Mouse (Mus musculus) brain, embryonic 18.5 days (tissue): ENCODE data around the gene Ovol1.

Experiments used
- DNase-seq: peaks from one replicate; pipeline ENCODE4 v3.0.0-alpha.2; 2012; ENCODE audit warnings: low read depth, low spot score

Gene Ovol1

DNA sequence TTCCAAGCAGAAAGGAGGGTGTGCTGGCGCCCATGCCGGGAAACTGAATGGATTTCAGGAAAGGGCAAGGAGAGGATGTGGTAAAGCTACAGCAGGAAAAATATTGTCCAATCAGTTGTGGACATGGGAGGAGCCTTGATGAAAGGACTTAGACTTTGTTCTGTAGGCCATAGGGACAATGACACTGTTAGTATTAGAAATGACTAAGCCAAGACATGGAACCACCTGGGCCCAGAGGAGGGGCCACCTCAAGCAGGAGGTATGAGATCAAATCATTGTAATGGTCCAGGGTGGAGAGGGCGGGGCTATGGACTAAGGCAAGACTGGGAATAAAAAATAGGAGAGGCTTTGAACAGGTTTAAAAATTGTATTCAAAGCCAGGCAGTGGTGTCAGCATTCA is 41.7 kb downstream of the Ovol1 start:
- DNase-seq: no peak

DNA sequence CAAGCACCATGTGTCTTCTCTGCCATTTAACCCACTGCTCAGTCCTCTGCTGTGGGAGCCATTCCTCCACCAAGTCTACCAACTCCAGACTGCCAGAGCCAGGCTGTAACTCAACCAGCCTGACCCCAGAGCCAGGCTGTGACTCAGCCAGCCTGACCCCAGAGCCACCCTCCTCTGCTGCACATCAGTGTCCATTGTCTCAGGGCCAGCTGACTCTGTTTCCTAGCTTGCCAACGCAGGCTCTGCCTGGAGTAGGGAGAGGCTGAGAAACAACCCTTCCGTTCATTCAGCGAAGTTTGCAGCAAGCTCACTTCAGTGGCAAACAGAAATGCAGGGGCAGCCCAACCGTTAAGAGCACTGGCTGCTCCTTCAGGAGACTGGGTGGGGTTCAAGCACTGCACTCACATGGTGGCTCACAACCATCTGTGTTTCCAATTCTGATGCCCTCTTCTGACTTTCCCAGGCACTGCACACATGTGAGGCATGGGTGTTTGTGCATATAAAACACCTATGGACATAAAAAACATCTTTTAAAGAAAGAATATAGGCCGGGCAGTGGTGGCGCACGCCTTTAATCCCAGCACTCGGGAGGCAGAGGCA is 43.4 kb downstream of the Ovol1 start:
- DNase-seq: no peak

DNA sequence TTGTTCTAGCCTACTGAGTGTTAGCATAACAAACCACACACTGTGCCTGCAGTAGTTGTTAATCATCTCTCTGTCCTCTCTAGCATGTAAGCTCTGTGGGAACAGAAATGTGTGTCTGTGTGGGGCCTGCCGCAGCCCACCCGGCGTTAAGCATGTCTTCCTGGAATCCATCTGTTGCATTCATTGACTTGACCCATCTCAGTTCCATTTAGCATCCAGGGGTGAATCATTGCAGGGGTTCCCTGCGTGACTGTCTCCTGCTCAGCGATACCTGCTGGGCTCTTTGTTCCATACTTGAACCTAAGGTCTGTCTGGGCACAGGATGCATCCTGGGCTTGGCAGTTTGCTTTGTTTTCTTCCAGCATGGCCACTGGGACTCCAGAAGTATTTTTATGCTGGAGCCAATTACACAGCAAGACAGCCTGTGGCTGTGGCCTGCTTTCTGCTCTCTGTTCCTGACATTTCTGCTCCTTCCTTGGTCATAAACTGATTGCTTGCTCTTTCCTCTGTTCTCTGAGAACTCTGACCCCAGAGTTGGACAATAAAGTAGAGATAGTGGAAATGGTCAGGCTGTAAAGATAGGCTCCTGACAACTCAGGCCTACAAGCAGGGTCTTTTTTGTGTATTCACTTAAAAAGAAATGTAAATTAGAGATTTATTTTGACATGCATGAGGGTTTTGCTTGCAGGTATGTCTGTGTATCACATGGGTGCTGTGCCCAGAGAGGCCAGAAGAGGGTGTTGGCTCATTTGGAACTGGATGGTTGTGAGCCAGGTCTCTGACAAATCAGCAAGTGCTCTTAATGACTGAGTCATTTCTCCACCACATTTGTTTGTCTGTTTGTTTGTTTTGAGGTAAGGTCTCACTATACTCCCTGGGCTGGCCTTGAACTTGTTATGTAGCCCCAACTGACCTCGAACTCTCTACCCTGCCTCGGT is 44.3 kb downstream of the Ovol1 start:
- DNase-seq: no peak

DNA sequence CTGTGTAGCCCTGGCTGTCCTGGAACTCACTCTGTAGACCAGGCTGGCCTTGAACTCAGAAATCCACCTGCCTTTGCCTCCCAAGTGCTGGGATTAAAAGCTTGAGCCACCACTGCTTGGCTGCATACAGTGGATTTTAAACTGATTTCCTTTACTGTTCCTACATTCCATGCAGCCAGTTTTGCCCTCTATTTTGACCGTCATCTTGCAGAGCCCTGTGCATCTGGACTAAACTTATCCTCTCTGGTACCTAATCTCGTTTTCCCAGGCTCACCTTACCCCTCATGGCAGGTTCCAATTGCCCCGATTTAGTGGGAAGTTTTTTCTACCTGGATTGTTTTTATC is 47.5 kb downstream of the Ovol1 start:
- no peak for DNase-seq

DNA sequence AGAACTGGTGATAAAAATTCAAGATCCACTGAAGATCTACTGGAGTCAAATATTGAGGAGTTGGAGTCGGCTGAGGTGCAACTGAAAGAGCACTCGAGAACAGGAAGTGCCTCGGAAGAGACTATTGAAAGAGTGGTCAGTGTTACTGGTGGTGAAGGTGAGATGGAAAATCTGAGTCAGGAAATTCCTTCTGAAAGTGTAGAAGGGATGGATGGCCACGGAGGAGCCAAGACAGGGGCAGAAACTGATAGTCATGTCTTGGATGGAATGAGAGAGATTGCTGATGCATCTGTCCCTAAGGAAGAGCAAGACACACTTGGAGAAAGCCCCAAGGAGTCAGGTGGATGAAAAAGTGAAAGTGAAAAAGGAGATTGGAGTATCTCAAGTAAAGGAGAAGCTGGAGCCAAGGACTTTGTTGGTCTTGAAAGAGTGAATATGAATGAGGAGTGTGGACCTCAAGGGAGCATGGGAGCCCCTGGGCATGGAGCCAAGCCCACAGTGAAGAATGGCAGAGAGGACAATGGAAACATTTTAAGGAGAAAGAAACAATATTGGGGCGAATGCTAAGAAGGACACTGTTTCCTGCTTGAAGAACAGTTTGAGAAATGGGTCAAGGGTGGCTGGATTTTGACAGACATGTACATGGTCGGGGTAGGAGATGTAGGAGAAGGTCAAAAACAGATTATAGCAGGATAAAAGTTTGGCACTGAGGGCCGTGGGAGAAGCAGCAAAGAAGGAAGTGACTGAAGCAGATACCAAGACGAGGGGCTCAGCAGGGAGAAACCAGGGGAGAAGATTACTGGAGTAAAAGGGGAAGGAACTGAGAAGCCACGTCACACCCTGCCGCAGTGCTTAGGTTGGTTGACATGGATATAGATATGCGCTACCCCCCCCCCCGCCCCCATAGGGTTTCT is 48.1 kb downstream of the Ovol1 start:
- DNase-seq: no peak

DNA sequence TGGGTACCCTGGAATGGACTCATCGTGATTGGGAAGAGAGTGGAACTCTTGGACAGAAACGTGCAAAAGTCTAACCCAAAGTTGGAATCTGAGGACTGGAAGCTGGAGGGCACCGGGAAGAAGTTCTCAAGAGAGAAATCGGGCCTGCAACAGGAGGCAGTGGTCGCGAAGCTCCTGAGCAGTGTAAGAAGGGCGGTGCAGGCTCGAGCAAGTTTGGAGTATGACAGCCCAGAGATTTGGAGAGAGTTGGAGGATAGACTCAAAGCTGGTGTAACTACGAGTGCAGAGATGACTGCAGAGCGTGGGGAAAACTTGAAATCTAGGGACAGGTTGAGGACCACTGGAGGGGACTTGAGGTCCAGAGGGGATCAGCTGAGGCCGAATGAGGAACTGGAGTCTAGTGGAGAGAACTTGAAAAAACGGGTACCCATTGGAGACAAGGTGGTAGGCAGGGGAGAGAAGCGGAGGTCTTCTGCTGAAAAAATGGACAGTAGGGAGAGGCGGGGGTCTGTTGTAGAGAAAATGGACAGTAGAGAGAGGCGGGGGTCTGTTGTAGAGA is 49.3 kb downstream of the Ovol1 start:
- no peak for DNase-seq

DNA sequence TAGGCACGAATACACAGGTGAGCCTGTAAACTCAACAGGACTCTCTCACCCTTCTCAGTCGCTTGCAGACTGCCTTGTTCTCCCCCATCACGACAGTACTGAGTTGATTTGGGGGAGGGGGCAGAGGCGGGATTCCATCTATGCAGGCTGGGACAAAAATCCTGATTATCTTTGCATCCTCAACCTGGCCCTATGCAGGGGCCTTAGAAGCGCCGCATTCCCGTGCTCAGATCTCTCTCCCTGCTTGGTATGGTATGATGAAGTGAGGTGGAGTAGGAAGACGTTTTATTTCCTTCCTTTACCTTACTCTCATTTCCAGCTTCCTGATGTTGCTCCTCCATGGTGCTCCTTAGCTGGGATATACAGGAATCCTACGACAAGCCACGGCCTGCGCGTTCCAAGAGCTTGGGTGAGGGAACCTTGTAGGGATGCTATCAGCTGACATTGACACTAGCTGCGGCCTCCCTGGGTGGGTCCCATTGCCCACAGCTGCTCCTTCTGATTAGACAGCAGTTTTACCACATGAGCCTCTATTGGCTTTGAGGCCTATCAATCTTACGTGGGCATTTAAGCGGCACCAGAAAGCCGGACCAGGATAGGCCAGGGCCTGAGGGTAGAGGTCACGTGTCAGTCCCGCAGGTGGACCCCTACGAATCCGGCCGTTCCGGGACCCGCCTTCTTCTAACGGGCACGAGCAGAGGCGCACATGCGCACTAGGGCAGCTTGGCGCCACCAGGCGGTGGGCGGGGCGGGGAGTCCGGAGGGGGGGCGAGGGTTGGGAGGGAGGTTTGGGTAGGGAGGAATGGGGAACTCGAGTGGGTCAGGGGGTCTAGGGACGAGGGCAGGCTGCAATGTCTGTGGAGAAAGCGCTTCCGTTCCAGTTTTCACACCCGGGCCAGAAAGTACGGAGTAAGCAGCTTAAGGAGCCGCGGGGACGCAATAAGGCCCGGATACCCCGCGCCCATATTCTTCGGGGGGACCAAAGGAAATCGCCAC is 50.1 kb downstream of the Ovol1 start, which contains the start of gene Snx32:
Gene Snx32, minus strand, starts transcription at position 508 of the 996 bp plus-strand sequence.
- peak; percentile 98 for DNase-seq

DNA sequence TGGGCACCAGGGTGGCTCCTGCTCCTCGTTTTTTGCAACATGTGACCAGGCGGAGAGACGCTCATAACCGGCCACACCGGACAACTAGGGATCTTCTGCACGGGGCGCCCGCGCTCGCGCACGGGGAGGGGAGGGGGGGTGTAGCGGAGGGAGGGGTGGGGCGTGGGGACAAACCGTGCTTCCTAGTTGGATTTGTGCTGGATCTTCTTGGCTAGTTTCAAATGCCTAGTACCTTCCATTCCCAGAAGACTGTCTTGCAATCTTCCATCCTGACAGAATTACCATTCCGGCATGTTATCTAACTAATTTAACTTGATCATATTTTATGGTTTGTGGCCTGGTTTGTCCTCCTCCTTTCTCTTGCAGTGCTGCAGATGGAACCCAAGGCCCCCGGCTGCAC is 56.8 kb downstream of the Ovol1 start, which contains the start of gene 1700020D05Rik:
Gene 1700020D05Rik, minus strand, starts transcription at position 101 of the 400 bp plus-strand sequence.
- no peak for DNase-seq

DNA sequence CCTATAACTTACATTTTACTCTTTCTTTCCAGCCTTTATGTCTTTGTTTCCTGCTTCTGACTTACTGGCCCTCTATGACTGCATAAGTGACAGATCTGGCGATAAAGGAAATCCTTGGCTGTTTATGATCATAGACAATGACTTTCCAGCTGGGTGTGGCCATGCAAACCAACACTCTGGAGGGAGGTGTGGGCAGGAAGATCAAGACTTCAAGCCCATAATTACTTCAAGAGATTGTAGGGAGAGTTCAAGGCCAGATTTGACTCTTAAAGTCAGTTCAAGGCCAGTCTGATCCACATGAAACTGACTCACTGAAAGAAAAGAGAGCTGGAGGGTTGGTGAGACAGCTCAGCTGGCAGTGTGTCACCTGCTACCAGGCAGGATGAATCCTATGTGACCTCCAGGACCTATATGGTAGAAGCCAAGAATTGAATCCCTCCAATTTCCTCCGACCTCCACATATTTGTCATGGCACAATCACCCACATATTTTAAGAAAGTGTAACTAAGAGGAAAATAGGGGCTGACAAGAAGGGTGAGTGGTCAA is 60.0 kb downstream of the Ovol1 start:
- no peak for DNase-seq
